Mouse (Mus musculus): ENCODE measurements around the gene Tcea3. TPM values are rescaled to one million over a fixed set of nuclear protein-coding genes. Genes with fewer than 3 reads are reported as not detected.
A peak's percentile ranks its signal among the peaks of the same experiment; 100 is the strongest.

The Tcea3 gene
- polyA plus RNA-seq, 1 experiment from 2014 or later = 37.6 TPM

DNA sequence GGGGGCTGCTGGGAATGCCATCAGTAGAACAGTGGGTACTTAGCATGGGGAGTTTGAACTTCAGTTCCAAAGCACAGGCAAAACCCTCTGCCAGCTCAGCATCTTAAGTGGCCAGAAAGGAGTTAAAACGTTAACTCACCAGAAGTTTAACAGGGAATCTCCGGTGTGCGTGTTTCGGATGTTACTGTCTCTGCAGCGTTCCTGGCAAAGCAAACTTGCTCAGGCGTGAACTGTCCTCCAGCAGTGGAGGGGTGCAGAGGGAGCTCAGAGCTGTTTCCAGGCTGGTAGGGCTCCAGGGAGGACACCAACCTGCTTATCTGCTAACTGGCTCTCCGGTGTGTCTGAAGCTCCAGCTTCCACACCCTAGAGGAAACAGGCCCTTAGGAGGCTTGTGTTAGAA, 48.4 kb downstream of the Tcea3 start:
- Histone ChIP-seq H3K4me1 (ENCODE audit: insufficient read depth) (no peaks in the 10 kb centered on the region), H3K9ac (replicated peaks) (no peak overlapping the region), H3K4me3 (ENCODE audit: low read depth, low read length) (no peak overlapping the region), H3K27me3 (ENCODE audit: insufficient read depth, low read length) (no peaks in the 10 kb centered on the region), H3K9me3 (ENCODE audit: low read length) (no peaks in the 10 kb centered on the region), H3K36me3 (replicated peaks; ENCODE audit: insufficient read depth, low read length) (peaks cover 15% of the 10 kb centered on the region), H3K4me2 (ENCODE audit: low read depth, low read length) (no peak overlapping the region), H3K27ac (ENCODE audit: low read depth) (no peak overlapping the region)
- TF ChIP-seq CTCF (IDR thresholded peaks at IDR 0.05; ENCODE audit: low read depth) (no peak), EP300 (IDR thresholded peaks at IDR 0.05; ENCODE audit: low read depth) (no peak)
- 66% methylated on average over 7 of the region's 7 CpGs for WGBS (ENCODE audit: insufficient replicate concordance)
- ATAC-seq (no peak), DNase-seq (no peak)

DNA sequence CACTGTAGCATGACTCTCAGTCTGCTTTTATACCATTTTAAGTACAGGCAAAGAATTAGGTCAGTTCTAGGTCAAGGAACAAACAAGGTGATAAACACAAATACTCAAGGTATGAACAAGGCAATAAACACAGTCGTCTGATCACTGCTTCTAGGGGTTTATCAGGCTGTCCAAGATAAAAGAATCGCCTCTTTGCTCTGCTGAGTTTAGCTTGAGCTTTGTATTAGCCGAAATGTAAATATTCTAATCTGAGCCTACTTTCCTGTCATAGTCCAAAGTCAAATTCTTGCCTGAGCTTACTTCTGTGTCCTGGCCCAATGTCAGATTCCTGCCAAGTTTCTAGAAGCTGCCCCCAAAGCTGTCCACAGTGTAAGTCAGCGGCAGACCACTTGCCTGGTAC, 54.9 kb downstream of the Tcea3 start:
- Histone ChIP-seq H3K36me3 (replicated peaks; ENCODE audit: insufficient read depth, low read length) (no peaks in the 10 kb centered on the region), H3K4me3 (ENCODE audit: low read depth, low read length) (no peak overlapping the region), H3K27ac (ENCODE audit: low read depth) (no peak overlapping the region), H3K9ac (replicated peaks) (no peak overlapping the region), H3K4me2 (ENCODE audit: low read depth, low read length) (no peak overlapping the region), H3K27me3 (ENCODE audit: insufficient read depth, low read length) (no peaks in the 10 kb centered on the region), H3K9me3 (ENCODE audit: low read length) (no peaks in the 10 kb centered on the region), H3K4me1 (ENCODE audit: insufficient read depth) (0 out of 2 replicates have a peak, but pooled peaks cover 4% of the 10 kb centered on the region)
- 38% methylated on average over 4 of the region's 4 CpGs for WGBS (ENCODE audit: insufficient replicate concordance)
- DNase-seq (no peak), ATAC-seq (no peak)
- TF ChIP-seq EP300 (IDR thresholded peaks at IDR 0.05; ENCODE audit: low read depth) = no peak
- TF ChIP-seq CTCF (IDR thresholded peaks at IDR 0.05; ENCODE audit: low read depth) = no peak

DNA sequence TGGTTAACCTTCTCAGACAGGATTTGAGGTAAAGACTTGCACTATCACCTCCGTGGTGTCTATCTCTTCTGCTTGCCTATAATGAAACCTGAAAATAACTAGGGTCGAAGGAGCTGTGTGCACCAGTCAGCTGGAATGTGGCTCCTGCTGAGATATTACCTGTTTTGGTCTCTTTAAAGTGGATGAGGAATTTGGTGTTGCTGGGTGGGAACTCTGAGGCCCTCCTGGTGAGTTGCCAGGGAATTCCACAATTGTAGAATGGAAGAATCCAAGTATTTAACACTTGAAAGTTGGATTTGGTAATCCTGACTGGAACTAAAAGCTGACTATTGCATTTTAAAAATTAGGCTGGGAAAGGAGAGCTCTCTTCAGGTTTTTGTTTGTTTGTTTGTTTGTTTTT, 56.7 kb downstream of the Tcea3 start:
- TF ChIP-seq CTCF (IDR thresholded peaks at IDR 0.05; ENCODE audit: low read depth) = no peak
- no peak for TF ChIP-seq EP300 (IDR thresholded peaks at IDR 0.05; ENCODE audit: low read depth)
- Histone ChIP-seq H3K4me1 (ENCODE audit: insufficient read depth) (peaks cover 5% of the 10 kb centered on the region), H3K9ac (replicated peaks) (no peak overlapping the region), H3K27ac (ENCODE audit: low read depth) (no peak overlapping the region), H3K4me3 (ENCODE audit: low read depth, low read length) (no peak overlapping the region), H3K4me2 (ENCODE audit: low read depth, low read length) (no peak overlapping the region), H3K27me3 (ENCODE audit: insufficient read depth, low read length) (no peaks in the 10 kb centered on the region), H3K36me3 (replicated peaks; ENCODE audit: insufficient read depth, low read length) (no peaks in the 10 kb centered on the region), H3K9me3 (ENCODE audit: low read length) (no peaks in the 10 kb centered on the region)
- no peak for DNase-seq
- no peak for ATAC-seq
- 48% methylated on average over 2 of the region's 2 CpGs for WGBS (ENCODE audit: insufficient replicate concordance)

DNA sequence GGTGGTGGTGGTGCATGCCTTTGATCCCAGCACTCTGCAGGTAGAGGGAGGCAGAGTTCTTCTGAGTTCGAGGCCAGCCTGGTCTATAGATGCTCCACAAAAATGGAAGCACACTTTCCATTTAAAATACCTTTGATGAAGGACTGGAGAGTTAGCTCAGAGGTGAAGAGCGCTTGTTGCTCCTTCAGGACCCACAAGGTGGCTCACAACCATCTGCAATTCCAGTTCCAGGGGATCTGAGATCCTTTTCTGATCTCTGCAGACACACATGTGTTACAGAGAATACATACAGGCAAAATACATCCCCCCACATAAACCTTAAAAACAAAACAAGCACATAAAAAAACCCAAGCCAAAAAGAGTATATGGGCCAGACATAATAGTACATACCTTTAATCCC, 60.8 kb downstream of the Tcea3 start:
- Histone ChIP-seq H3K36me3 (replicated peaks; ENCODE audit: insufficient read depth, low read length) (no peaks in the 10 kb centered on the region), H3K9ac (replicated peaks) (no peak overlapping the region), H3K27ac (ENCODE audit: low read depth) (no peak overlapping the region), H3K4me1 (ENCODE audit: insufficient read depth) (peaks cover 19% of the 10 kb centered on the region), H3K4me3 (ENCODE audit: low read depth, low read length) (no peak overlapping the region), H3K27me3 (ENCODE audit: insufficient read depth, low read length) (no peaks in the 10 kb centered on the region), H3K4me2 (ENCODE audit: low read depth, low read length) (no peak overlapping the region), H3K9me3 (ENCODE audit: low read length) (no peaks in the 10 kb centered on the region)
- no peak for TF ChIP-seq EP300 (IDR thresholded peaks at IDR 0.05; ENCODE audit: low read depth)
- no peak for ATAC-seq
- no peak for DNase-seq
- 73% methylated on average over 2 of the region's 2 CpGs for WGBS (ENCODE audit: insufficient replicate concordance)

DNA sequence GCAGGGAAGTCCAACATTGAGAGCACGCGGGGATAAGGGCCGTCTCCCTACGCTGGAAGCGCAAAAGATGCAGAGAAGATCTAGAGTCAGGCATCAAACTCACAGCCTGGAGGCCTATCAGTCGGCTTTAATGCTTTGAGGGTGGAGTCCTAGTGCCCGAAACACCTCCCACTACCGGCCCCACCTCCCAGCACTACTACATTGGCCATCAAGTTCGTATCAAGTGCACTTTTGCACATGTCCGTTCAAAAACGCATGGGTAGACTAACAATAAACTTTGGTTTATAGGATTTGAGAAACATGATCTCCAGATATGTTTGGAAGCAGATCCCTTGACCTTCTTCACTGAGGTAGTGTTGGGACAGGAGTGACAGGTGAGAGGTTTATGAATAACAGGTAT, 62.3 kb downstream of the Tcea3 start:
- no peak for TF ChIP-seq CTCF (IDR thresholded peaks at IDR 0.05; ENCODE audit: low read depth)
- TF ChIP-seq EP300 (IDR thresholded peaks at IDR 0.05; ENCODE audit: low read depth) = no peak
- DNase-seq (peak; percentile 77), ATAC-seq (peak; percentile 20)
- H3K9me3 ChIP-seq (ENCODE audit: low read length) = no peaks in the 10 kb centered on the region
- H3K9ac ChIP-seq (replicated peaks) = peak overlapping the region; percentile 100
- H3K27ac ChIP-seq (ENCODE audit: low read depth) = peak overlapping the region; percentile 99
- no peaks in the 10 kb centered on the region for H3K27me3 ChIP-seq (ENCODE audit: insufficient read depth, low read length)
- peaks cover 19% of the 10 kb centered on the region for H3K4me1 ChIP-seq (ENCODE audit: insufficient read depth)
- H3K36me3 ChIP-seq (replicated peaks; ENCODE audit: insufficient read depth, low read length) = no peaks in the 10 kb centered on the region
- H3K4me2 ChIP-seq (ENCODE audit: low read depth, low read length) = peak overlapping the region; percentile 99
- peak overlapping the region; percentile 100 for H3K4me3 ChIP-seq (ENCODE audit: low read depth, low read length)
- WGBS (ENCODE audit: insufficient replicate concordance) = 2% methylated on average over 11 of the region's 11 CpGs

DNA sequence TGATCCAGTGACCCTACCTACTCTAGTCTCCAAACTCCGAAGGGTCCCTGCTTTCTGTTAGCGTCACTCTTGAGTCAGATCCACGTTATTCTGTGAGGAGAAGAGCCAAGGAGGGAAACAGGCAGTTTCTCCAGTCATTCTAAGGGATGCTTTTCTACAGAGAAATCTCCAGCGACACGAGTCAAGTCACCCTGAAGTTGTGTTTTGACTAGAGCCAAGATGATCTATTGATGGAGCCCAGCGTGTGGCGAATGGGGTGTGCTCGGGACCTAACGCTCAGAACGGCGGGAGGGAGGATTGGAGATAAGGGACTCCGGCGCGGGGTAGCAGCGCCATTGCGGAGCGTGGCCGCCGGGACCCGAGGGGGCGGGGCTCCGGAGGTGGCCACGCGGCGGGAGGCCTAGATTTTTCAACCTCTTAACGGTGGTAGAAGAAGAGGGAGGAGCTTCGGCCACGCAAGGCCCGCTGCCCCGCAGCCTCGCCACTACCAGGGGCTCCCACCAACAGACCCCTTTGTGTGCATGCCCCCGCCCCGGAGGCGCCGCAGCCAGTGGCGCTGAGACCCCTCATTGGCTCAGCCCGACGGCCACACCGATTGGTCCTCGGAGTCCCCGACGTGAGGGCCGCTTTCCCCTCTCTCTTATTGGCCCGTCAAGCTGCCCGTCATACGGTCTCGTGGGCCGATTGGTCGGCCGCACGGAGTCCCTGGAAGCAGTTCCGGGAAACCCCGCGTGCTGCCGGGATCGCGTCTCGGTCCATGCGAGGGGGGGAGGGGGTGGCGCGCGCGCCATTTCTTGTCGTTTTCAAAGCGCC, 62.9 kb downstream of the Tcea3 start, which contains the start of gene Hnrnpr:
TSS of gene Hnrnpr (plus strand) at position 714 of the 813 bp plus-strand sequence.
- DNase-seq = peak; percentile 99
- peak within 1 kb of the TSS; percentile 99 for H3K27ac ChIP-seq (ENCODE audit: low read depth)
- 2% methylated on average over 54 of the region's 65 CpGs for WGBS (ENCODE audit: insufficient replicate concordance)
- H3K4me3 ChIP-seq (ENCODE audit: low read depth, low read length) = peak within 1 kb of the TSS; percentile 100
- TF ChIP-seq EP300 (IDR thresholded peaks at IDR 0.05; ENCODE audit: low read depth) (no peak), CTCF (IDR thresholded peaks at IDR 0.05; ENCODE audit: low read depth) (no peak)
- peaks cover 19% of the 10 kb centered on the region for H3K4me1 ChIP-seq (ENCODE audit: insufficient read depth)
- peak within 1 kb of the TSS; percentile 100 for H3K9ac ChIP-seq (replicated peaks)
- H3K9me3 ChIP-seq (ENCODE audit: low read length) = no peaks in the 10 kb centered on the region
- H3K4me2 ChIP-seq (ENCODE audit: low read depth, low read length) = peak within 1 kb of the TSS; percentile 99
- H3K36me3 ChIP-seq (replicated peaks; ENCODE audit: insufficient read depth, low read length) = no peaks in the 10 kb centered on the region
- H3K27me3 ChIP-seq (ENCODE audit: insufficient read depth, low read length) = no peaks in the 10 kb centered on the region
- peak; percentile 96 for ATAC-seq

Measured in liver, postnatal 0 days (tissue).